Mouse (Mus musculus) myocyte (in vitro differentiated cells): ENCODE results near the gene Slc25a38. TPM values are rescaled to one million over a fixed set of nuclear protein-coding genes. Genes with fewer than 3 reads are reported as not detected.

ENCODE experiments used
- H3K27me3 ChIP-seq: one replicate; pipeline ENCODE4 v1.6.1; 2011; ENCODE audit not compliant: control insufficient read depth, insufficient read depth, insufficient read length
- H3K36me3 ChIP-seq: one replicate; pipeline ENCODE4 v1.6.1; 2011; ENCODE audit not compliant: control insufficient read depth, insufficient read depth
- H3K4me2 ChIP-seq: one replicate; pipeline ENCODE4 v1.6.1; 2011; ENCODE audit warnings: low read depth, control low read depth
- H3K4me3 ChIP-seq: one replicate; pipeline ENCODE4 v1.5.1; 2011; ENCODE audit warnings: mild to moderate bottlenecking, control low read depth, moderate library complexity
- H3K79me2 ChIP-seq: one replicate; pipeline ENCODE4 v1.6.1; 2011; ENCODE audit not compliant: control insufficient read depth, insufficient read depth
- H3ac ChIP-seq: one replicate; pipeline ENCODE4 v1.6.1; 2011; ENCODE audit not compliant: control insufficient read depth, insufficient read length
- CEBPB ChIP-seq: IDR thresholded peaks from 2 replicates; pipeline ENCODE4 v1.6.1; 2011; ENCODE audit warnings: mild to moderate bottlenecking, moderate library complexity; ENCODE audit not compliant: poor library complexity, insufficient read depth, severe bottlenecking
- E2F4 ChIP-seq: IDR thresholded peaks from one replicate; pipeline ENCODE4 v1.6.1; 2011; ENCODE audit warnings: mild to moderate bottlenecking, control low read depth, moderate library complexity; ENCODE audit not compliant: insufficient read depth
- MAX ChIP-seq: IDR thresholded peaks from one replicate; pipeline ENCODE4 v1.6.1; 2011; ENCODE audit warnings: low read depth, mild to moderate bottlenecking, control low read depth
- MYOD1 ChIP-seq, 3 experiments: IDR thresholded peaks; one replicate each; pipeline ENCODE4 v1.6.1; 2011; ENCODE audit warnings: control low read depth in 2 of 3, low read depth in 2 of 3, mild to moderate bottlenecking in 2 of 3, moderate library complexity in 1 of 3; ENCODE audit not compliant: insufficient read length in 2 of 3, control insufficient read depth in 1 of 3
- MYOG ChIP-seq, 3 experiments: IDR thresholded peaks; one replicate each; pipeline ENCODE4 v1.6.1; 2011; ENCODE audit warnings: control low read depth in 2 of 3, low read depth in 2 of 3, mild to moderate bottlenecking in 2 of 3; ENCODE audit not compliant: insufficient read length in 2 of 3, control insufficient read depth in 1 of 3, insufficient read depth in 1 of 3
- POLR2A ChIP-seq: IDR thresholded peaks from one replicate; pipeline ENCODE4 v1.6.1; 2011; ENCODE audit warnings: low read depth, mild to moderate bottlenecking, control low read depth, moderate library complexity; ENCODE audit not compliant: insufficient read length
- POLR2AphosphoS2 ChIP-seq: IDR thresholded peaks from one replicate; pipeline ENCODE4 v1.6.1; 2011; ENCODE audit warnings: low read depth, control low read depth; ENCODE audit not compliant: insufficient read length
- REST ChIP-seq: IDR thresholded peaks from one replicate; pipeline ENCODE4 v1.6.1; 2011; ENCODE audit warnings: mild to moderate bottlenecking, control low read depth, moderate library complexity; ENCODE audit not compliant: insufficient read depth, insufficient read length
- SRF ChIP-seq: IDR thresholded peaks from one replicate; pipeline ENCODE4 v1.6.1; 2011; ENCODE audit warnings: low read depth; ENCODE audit not compliant: control insufficient read depth, insufficient read length
- TCF12 ChIP-seq: IDR thresholded peaks from one replicate; pipeline ENCODE4 v1.6.1; 2011; ENCODE audit warnings: mild to moderate bottlenecking, control low read depth; ENCODE audit not compliant: poor library complexity, insufficient read depth, severe bottlenecking
- TCF3 ChIP-seq: IDR thresholded peaks from one replicate; pipeline ENCODE4 v1.6.1; 2011; ENCODE audit warnings: low read depth, control low read depth; ENCODE audit not compliant: insufficient read length
- USF1 ChIP-seq: IDR thresholded peaks from one replicate; pipeline ENCODE4 v1.6.1; 2011; ENCODE audit warnings: low read depth, mild to moderate bottlenecking, control low read depth, moderate library complexity
- polyA plus RNA-seq: library from polyadenylated mRNA; unstranded; fragments of >200 nt; fragmentation: generic; extraction: Trizol; gene quantifications from one replicate; pipeline ENCODE4 v1.2.1, GENCODE M21; 2012; ENCODE audit warnings: missing spikeins

Gene Slc25a38
- polyA plus RNA-seq, 1 experiment = 12.9 TPM

DNA sequence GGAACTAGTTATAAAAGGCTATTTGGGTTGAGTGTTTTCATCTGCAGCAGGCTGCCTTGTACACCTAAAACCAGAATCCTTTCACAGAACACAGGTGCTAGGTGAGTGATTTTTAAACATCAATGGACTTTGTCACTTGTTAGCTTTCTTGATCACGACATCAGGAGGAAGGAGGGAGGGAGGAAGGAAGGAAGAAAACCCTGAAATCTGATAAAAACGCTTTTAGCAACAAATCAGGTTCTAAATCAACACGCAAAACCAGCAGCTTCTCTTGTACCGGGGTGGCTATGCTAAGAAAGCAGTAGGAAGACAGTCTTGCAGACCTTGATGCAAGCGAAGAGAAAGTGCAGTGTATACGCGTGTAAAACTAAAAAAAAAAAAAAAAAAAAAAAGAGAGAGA, 30.3 kb upstream of the Slc25a38 start:
- Histone ChIP-seq H3K4me3 (no peak overlapping the region), H3ac (no peak overlapping the region)
- TF ChIP-seq POLR2AphosphoS2 (no peak), CEBPB (no peak), MAX (no peak), TCF3 (no peak), USF1 (no peak), MYOD1 (IDR thresholded peaks at IDR 0.05; ENCODE audit: control insufficient read depth in 1 of 3, insufficient read length in 2 of 3, low read depth in 2 of 3) (no peak), TCF12 (no peak), POLR2A (no peak), REST (no peak), E2F4 (no peak), SRF (no peak), MYOG (IDR thresholded peaks at IDR 0.05; ENCODE audit: control insufficient read depth in 1 of 3, insufficient read depth in 1 of 3, insufficient read length in 2 of 3, low read depth in 2 of 3) (no peak)

DNA sequence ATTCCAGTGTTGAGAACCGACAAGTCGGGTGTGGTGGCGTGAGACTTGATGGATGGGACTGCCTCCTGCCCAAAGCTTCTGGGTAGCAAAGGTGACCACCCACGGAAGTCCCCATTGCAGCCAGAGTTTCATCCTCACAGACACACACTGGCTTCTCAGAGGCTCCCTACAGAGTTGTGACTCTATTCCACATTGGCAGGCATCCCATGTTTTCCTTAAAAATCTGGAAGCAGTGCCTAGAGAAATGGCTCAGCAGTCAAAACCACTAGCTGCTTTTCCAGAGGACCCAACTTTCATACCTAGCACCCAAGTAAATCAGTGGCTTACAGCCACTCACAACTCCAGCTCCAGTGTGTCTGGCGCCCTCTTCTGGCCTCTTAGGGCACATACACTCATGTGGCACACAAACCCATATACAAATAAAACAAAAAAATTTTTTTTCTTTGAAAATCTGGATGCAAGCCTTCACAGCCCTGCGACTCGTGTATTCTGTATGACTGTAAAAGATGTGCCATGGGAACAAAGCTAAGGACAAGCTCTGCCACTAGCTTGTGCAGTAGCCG, 29.5 kb upstream of the Slc25a38 start:
- Histone ChIP-seq H3K4me3 (no peak overlapping the region), H3K27me3 (peaks cover 5% of the 10 kb centered on the region), H3K36me3 (no peaks in the 10 kb centered on the region), H3K79me2 (no peaks in the 10 kb centered on the region), H3K4me2 (no peak overlapping the region), H3ac (no peak overlapping the region)
- TF ChIP-seq MYOD1 (IDR thresholded peaks at IDR 0.05; ENCODE audit: control insufficient read depth in 1 of 3, insufficient read length in 2 of 3, low read depth in 2 of 3) (no peak), POLR2A (no peak), MYOG (IDR thresholded peaks at IDR 0.05; ENCODE audit: control insufficient read depth in 1 of 3, insufficient read depth in 1 of 3, insufficient read length in 2 of 3, low read depth in 2 of 3) (no peak), TCF12 (no peak), CEBPB (no peak), E2F4 (no peak), USF1 (no peak)

More for the DNA sequence above, 30.3 kb upstream of the Slc25a38 start:
- no peaks in the 10 kb centered on the region for H3K36me3 ChIP-seq
- peaks cover 5% of the 10 kb centered on the region for H3K27me3 ChIP-seq
- no peak overlapping the region for H3K4me2 ChIP-seq
- no peaks in the 10 kb centered on the region for H3K79me2 ChIP-seq

DNA sequence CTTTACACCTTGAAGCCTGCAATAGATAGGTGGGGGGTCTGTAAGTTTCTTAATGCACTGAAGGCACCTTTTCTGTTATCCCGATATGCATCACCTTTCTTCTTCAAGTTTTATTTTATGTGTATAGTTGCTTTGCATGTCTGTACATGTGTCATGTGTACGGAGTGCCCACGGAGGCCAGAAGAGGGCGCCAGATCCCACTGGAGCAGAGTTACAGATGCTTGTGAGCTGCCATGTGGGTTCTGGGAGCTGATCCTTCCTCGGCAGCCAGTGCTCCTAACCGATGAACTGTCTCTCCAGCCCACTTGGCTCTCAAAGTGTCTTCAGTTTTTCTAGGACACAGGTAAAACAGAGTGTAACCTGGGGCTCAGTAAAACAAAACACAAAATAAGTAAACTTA, 28.9 kb upstream of the Slc25a38 start:
- Histone ChIP-seq H3ac (no peak overlapping the region), H3K4me2 (no peak overlapping the region), H3K4me3 (no peak overlapping the region), H3K36me3 (no peaks in the 10 kb centered on the region), H3K79me2 (no peaks in the 10 kb centered on the region), H3K27me3 (peaks cover 5% of the 10 kb centered on the region)
- no peak for TF ChIP-seq MYOD1 (IDR thresholded peaks at IDR 0.05; ENCODE audit: control insufficient read depth in 1 of 3, insufficient read length in 2 of 3, low read depth in 2 of 3)
- no peak for TF ChIP-seq REST
- TF ChIP-seq POLR2A = no peak
- TF ChIP-seq MYOG (IDR thresholded peaks at IDR 0.05; ENCODE audit: control insufficient read depth in 1 of 3, insufficient read depth in 1 of 3, insufficient read length in 2 of 3, low read depth in 2 of 3) = no peak
- no peak for TF ChIP-seq MAX
- TF ChIP-seq E2F4 = no peak
- TF ChIP-seq TCF12 = no peak
- TF ChIP-seq POLR2AphosphoS2 = no peak
- no peak for TF ChIP-seq SRF
- TF ChIP-seq USF1 = no peak
- no peak for TF ChIP-seq CEBPB
- no peak for TF ChIP-seq TCF3

DNA sequence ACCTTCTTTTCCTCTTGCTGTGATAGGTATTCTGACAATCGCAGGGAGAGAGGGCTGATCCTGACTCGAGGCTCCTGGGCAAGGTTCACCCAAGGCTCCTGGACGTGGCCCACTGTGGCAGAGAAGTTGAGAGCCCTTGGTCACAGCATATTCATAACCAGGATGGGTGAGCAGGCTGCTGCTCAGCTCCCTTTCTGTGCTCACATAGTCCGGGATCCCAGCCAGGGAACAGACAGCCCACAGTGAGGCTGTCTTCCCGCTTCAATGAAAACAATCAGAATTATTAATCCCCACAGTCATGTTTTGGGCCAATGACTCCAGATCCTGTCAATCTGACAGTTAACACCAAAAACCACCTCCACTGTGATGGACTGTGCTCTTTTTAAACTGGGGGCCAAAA, 28.2 kb upstream of the Slc25a38 start:
- Histone ChIP-seq H3K27me3 (peaks cover 5% of the 10 kb centered on the region), H3K79me2 (no peaks in the 10 kb centered on the region), H3K36me3 (no peaks in the 10 kb centered on the region), H3K4me2 (no peak overlapping the region), H3ac (no peak overlapping the region), H3K4me3 (no peak overlapping the region)
- TF ChIP-seq TCF12 (no peak), SRF (no peak), MYOG (IDR thresholded peaks at IDR 0.05; ENCODE audit: control insufficient read depth in 1 of 3, insufficient read depth in 1 of 3, insufficient read length in 2 of 3, low read depth in 2 of 3) (no peak), MAX (no peak), E2F4 (no peak), POLR2A (no peak), TCF3 (no peak), MYOD1 (IDR thresholded peaks at IDR 0.05; ENCODE audit: control insufficient read depth in 1 of 3, insufficient read length in 2 of 3, low read depth in 2 of 3) (no peak), USF1 (no peak), CEBPB (no peak), REST (no peak), POLR2AphosphoS2 (no peak)
